Mouse (Mus musculus): ENCODE measurements around the gene Hltf. TPM values are rescaled to one million over a fixed set of nuclear protein-coding genes. Genes with fewer than 3 reads are reported as not detected.
A peak's percentile ranks its signal among the peaks of the same experiment; 100 is the strongest.
"Not testable (repeated sequence)": the region's sequence is repeated elsewhere in the genome, so short reads cannot be mapped to it uniquely, and the experiment has no call there.

The Hltf gene
- polyA plus RNA-seq, 1 experiment from 2014 or later: 14.4 TPM

DNA sequence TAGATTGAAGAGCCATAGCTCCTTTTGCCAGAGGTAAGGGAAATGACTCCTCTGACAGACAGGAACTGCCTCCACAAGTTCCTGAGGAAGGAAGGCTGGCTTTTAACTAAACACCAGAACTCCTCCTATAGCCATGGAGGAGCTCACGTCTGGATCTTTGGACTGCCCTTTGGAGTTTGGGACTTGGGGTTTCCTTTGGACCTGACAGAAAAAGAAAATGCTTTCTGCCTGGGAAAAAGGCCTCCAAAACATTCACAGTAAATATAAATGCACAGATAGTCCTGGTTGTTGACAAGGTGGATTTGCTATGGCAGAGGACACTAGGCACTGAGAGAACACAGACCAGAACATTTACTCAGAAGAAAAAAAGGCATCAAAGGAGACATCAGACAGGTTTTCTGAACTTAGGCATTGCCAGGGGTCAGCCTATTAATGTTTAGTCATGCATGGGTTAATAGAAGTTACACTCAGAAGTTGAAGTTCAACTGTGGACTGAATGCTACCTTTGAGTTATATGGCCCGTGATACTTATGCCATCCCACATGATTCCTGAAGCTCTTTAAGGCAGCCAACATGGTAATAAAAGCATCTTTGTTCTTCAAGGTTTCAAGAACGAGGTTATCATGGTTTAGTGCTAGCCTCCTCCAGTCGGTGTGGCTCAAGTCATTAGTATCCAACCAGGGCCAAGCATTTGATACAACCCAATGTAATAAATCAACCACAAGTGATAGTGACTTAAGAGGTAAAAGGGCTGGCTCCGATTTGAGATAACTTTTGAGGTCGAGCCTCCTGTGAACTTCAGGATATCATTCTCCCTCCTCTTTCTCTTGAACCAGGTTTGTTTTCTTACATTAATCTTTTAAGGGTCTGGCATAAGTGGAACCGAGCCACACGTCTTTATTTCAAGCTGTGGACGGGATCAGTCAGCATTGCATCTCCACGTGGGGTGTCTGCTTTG lies 23.6 kb upstream of the Hltf start:
- H3K9ac ChIP-seq: peak overlapping the region; percentile 55
- H3K36me3 ChIP-seq: no peaks in the 10 kb centered on the region; the same call in 1 of the 2 replicates
- H3K4me3 ChIP-seq: peak overlapping the region; percentile 67
- H3K27me3 ChIP-seq: no peaks in the 10 kb centered on the region
- WGBS: 12% methylated on average over 10 of the region's 10 CpGs
- ATAC-seq (replicated peaks; ENCODE audit: insufficient number of reproducible peaks, insufficient read depth, low FRiP score, low read depth): no peak
- H3K4me2 ChIP-seq: peak overlapping the region; percentile 75
- H3K9me3 ChIP-seq (replicated peaks): no peaks in the 10 kb centered on the region
- H3K27ac ChIP-seq: peak overlapping the region; percentile 62
- peaks cover 13% of the 10 kb centered on the region for H3K4me1 ChIP-seq (replicated peaks)

- Histone ChIP-seq H3K4me3 (peak within 1 kb of the TSS; percentile 67), H3K4me2 (peak within 1 kb of the TSS; percentile 75), H3K27me3 (no peaks in the 10 kb centered on the region), H3K4me1 (replicated peaks) (peaks cover 13% of the 10 kb centered on the region), H3K27ac (peak within 1 kb of the TSS; percentile 62), H3K36me3 (no peaks in the 10 kb centered on the region; the same call in 1 of the 2 replicates), H3K9ac (peak within 1 kb of the TSS; percentile 55), H3K9me3 (replicated peaks) (no peaks in the 10 kb centered on the region)
- under 1% methylated on average over 47 of the region's 47 CpGs for WGBS
- ATAC-seq (replicated peaks; ENCODE audit: insufficient number of reproducible peaks, insufficient read depth, low FRiP score, low read depth): peak; percentile 97
Measured at GRCm38 (mm10) chr3:20034719-20035404, 22.7 kb upstream of the Hltf start, which contains the start of gene Hps3. TSS of gene Hps3 (minus strand) at chr3:20035315.

DNA sequence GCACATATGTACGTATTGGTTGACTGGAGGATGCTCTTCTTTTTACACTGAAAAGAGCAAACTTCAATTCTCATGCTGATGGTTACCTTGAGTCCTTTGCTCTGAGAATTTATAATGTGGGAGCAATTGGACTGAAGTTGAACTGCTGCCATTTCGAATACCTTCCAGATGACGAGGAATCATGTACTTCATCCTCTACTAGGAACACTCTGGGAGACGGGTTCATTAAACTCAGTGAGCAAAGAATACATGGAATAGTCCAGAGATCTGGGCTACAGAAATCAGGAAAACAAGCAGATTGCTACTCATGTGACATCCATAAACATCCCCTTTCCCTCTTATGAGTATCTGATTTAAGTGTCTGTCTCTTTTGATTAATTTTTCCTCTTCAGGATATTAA lies 21.5 kb upstream of the Hltf start:
- Histone ChIP-seq H3K4me2 (no peak overlapping the region), H3K9ac (no peak overlapping the region), H3K4me1 (replicated peaks) (peaks cover 13% of the 10 kb centered on the region), H3K27me3 (no peaks in the 10 kb centered on the region), H3K9me3 (replicated peaks) (no peaks in the 10 kb centered on the region), H3K36me3 (no peaks in the 10 kb centered on the region), H3K27ac (no peak overlapping the region), H3K4me3 (no peak overlapping the region)
- WGBS: 73% methylated on average over 4 of the region's 4 CpGs
- ATAC-seq (replicated peaks; ENCODE audit: insufficient number of reproducible peaks, insufficient read depth, low FRiP score, low read depth): no peak

DNA sequence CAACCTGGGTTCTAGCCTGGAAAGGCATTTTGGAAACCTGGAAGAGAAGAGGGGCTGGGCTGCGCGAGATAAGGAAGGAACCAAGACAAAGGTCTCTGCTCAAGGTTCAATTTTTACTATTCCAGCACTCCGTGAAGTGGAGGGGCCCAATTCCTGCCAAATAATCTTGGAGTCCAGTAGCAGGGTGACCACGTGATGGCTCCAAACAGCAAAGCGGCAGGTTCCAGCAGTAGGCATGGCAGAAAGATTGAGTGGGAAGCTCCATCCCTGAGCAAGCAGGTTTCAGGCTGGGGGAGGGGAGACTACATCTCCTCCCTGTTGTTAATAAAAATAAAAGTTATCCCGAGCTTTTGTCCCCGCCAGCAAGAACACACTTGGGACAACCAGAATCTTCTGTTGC lies 16.1 kb upstream of the Hltf start:
- H3K4me1 ChIP-seq (replicated peaks); H3K4me2 ChIP-seq; H3K27me3 ChIP-seq; H3K27ac ChIP-seq; H3K36me3 ChIP-seq; H3K9me3 ChIP-seq (replicated peaks); ATAC-seq (replicated peaks; ENCODE audit: insufficient number of reproducible peaks, insufficient read depth, low FRiP score, low read depth); H3K4me3 ChIP-seq; H3K9ac ChIP-seq: not testable (repeated sequence)
- 88% methylated on average over 7 of the region's 7 CpGs for WGBS

GRCm38 (mm10) chr3:20044736-20045135 lies 12.9 kb upstream of the Hltf start:
- not testable (repeated sequence) for ATAC-seq (replicated peaks; ENCODE audit: insufficient number of reproducible peaks, insufficient read depth, low FRiP score, low read depth); H3K36me3 ChIP-seq; H3K9ac ChIP-seq; H3K27me3 ChIP-seq; H3K4me1 ChIP-seq (replicated peaks); H3K4me2 ChIP-seq; H3K9me3 ChIP-seq (replicated peaks); H3K27ac ChIP-seq; H3K4me3 ChIP-seq
- 64% methylated on average over 3 of the region's 3 CpGs for WGBS

- Histone ChIP-seq H3K4me1 (replicated peaks) (peaks cover 7% of the 10 kb centered on the region), H3K9ac (peak overlapping the region; percentile 67; the same call in 1 of the 2 replicates), H3K4me2 (peak overlapping the region; percentile 72), H3K9me3 (replicated peaks) (no peaks in the 10 kb centered on the region), H3K4me3 (peak overlapping the region; percentile 82), H3K27ac (no peak overlapping the region), H3K27me3 (no peaks in the 10 kb centered on the region), H3K36me3 (peaks cover 9% of the 10 kb centered on the region)
- ATAC-seq (replicated peaks; ENCODE audit: insufficient number of reproducible peaks, insufficient read depth, low FRiP score, low read depth): no peak
- under 1% methylated on average over 7 of the region's 9 CpGs for WGBS
Measured at GRCm38 (mm10) chr3:20058197-20058541, 558 bp downstream of the Hltf start.

DNA sequence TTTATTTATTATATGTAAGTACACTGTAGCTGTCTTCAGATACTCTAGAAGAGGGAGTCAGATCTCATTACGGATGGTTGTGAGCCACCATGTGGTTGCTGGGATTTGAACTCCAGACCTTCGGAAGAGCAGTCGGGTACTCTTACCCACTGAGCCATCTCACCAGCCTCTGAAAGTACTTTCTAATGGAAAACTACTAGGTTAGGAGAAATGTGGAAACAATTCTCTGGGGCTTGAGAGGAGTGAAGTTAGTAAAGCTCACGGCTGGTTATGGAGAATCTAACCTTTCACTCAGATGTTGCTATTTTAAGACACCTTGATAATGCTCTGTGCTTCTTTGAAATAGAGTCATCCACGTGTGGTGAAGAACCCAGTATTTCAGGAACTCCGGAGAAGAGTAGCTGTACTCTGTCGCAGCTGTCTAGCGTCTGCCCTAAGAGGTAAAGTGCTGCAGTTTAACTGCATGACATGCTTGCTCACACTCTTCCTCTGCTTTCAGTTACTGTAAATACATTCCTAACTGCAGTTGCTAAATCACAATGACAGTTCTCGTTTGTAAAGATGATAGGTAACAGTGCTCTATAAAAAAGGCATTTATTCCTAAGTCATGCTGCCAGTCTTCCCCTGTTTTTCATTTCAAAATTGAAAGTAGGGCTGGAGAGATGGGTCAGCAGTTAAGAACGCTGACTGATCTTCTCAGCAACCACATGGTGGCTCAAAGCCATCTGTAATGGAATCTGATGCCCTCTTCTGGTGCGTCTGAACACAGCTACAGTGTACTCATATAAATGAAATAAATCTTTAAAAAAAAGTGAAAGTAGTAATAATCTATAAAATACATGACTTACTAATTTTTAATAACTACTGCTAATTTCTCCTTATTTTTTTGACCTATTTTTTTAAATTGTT lies 18.8 kb downstream of the Hltf start:
- peaks cover 4% of the 10 kb centered on the region; the same call in 1 of the 2 replicates for H3K4me1 ChIP-seq (replicated peaks)
- H3K9me3 ChIP-seq (replicated peaks): no peaks in the 10 kb centered on the region
- H3K4me2 ChIP-seq: peak overlapping the region; percentile 43
- peak overlapping the region; percentile 80 for H3K27ac ChIP-seq
- H3K9ac ChIP-seq: no peak overlapping the region
- H3K36me3 ChIP-seq: peaks cover 11% of the 10 kb centered on the region; the same call in 1 of the 2 replicates
- 50% methylated on average over 11 of the region's 11 CpGs for WGBS
- no peaks in the 10 kb centered on the region for H3K27me3 ChIP-seq
- peak overlapping the region; percentile 22; the same call in 1 of the 2 replicates for H3K4me3 ChIP-seq
- no peak for ATAC-seq (replicated peaks; ENCODE audit: insufficient number of reproducible peaks, insufficient read depth, low FRiP score, low read depth)

DNA sequence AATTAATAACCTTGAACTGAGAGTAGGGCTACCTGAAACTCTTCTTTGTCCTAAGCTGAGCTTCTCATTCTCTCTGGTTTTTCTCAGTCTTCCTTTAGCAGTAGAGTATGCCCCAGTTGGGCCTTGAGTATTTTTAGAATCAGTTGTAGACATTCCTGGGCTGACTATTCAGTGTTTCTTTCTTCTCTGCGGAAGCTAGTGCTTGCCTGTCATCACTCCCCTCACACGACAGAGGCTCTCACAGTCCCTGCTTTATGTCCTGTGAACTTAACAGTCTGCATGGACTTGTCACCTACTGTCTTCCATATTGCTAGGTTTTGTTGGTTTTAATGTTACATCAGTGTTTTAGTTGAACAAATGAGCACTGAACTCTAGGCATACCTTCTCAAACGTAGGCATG lies 24.6 kb downstream of the Hltf start:
- H3K9ac ChIP-seq: no peak overlapping the region
- H3K27ac ChIP-seq: peak overlapping the region; percentile 90
- peaks cover 6% of the 10 kb centered on the region; the same call in 1 of the 2 replicates for H3K36me3 ChIP-seq
- no peak overlapping the region for H3K4me3 ChIP-seq
- WGBS: 28% methylated on average over 3 of the region's 3 CpGs
- peak; percentile 95 for ATAC-seq (replicated peaks; ENCODE audit: insufficient number of reproducible peaks, insufficient read depth, low FRiP score, low read depth)
- H3K9me3 ChIP-seq (replicated peaks): no peaks in the 10 kb centered on the region
- no peaks in the 10 kb centered on the region for H3K27me3 ChIP-seq
- peaks cover 8% of the 10 kb centered on the region; the same call in 1 of the 2 replicates for H3K4me1 ChIP-seq (replicated peaks)
- H3K4me2 ChIP-seq: peak overlapping the region; percentile 31; the same call in 1 of the 2 replicates

DNA sequence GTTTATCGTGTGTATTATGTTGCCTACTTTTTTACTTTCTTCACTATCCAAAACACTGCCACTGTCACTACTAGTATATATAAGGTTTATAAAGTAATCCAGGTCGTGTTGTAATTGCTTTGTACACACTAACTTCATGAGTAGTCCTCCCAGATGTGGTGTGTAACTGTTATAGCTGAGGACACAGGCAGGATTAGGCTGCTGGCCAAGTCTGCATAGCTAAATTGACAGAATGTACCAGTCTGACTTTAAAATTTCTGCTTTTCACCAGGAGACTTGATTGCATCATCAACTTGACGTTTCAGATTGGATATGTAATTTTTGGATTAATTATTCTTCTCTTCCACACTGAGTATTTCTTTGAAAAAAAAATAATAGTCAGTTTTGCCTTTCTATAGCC lies 46.2 kb downstream of the Hltf start:
- no peak overlapping the region for H3K4me3 ChIP-seq
- no peaks in the 10 kb centered on the region for H3K9me3 ChIP-seq (replicated peaks)
- WGBS: 62% methylated on average over 3 of the region's 3 CpGs
- H3K27me3 ChIP-seq: no peaks in the 10 kb centered on the region
- no peak for ATAC-seq (replicated peaks; ENCODE audit: insufficient number of reproducible peaks, insufficient read depth, low FRiP score, low read depth)
- H3K9ac ChIP-seq: no peak overlapping the region
- H3K4me2 ChIP-seq: no peak overlapping the region
- H3K4me1 ChIP-seq (replicated peaks): no peaks in the 10 kb centered on the region
- no peak overlapping the region for H3K27ac ChIP-seq
- H3K36me3 ChIP-seq: peaks cover 13% of the 10 kb centered on the region; the same call in 1 of the 2 replicates

DNA sequence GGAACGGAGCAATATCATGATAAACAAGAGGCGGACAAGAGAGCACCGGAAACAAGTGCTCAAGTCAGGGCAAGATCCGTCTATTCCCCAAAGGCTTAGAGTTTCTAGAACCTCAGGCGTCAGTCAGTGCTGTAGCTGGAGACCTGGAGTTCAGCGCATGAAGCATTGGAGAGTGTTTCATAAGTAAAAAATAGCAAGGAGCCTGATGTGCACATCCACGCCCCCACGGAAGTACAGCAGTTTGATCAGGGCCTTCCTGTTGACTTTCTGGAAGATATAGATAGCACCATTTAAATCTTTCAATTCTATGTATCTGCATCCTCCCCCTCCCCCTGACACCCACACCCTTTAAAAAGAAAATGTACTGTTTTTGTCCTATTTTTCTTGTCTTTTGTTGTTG lies 46.7 kb downstream of the Hltf start:
- H3K9me3 ChIP-seq (replicated peaks): no peaks in the 10 kb centered on the region
- no peak overlapping the region for H3K27ac ChIP-seq
- no peak overlapping the region for H3K4me3 ChIP-seq
- H3K36me3 ChIP-seq: peaks cover 18% of the 10 kb centered on the region; the same call in 1 of the 2 replicates
- WGBS: 60% methylated on average over 8 of the region's 8 CpGs
- no peaks in the 10 kb centered on the region for H3K27me3 ChIP-seq
- H3K4me1 ChIP-seq (replicated peaks): no peaks in the 10 kb centered on the region
- H3K9ac ChIP-seq: no peak overlapping the region
- ATAC-seq (replicated peaks; ENCODE audit: insufficient number of reproducible peaks, insufficient read depth, low FRiP score, low read depth): no peak
- H3K4me2 ChIP-seq: no peak overlapping the region
